Mouse (Mus musculus) midbrain, embryonic 16.5 days (tissue): ENCODE results near the gene Rassf9. TPM values are rescaled to one million over a fixed set of nuclear protein-coding genes. Genes with fewer than 3 reads are reported as not detected.

Source experiments
- ATAC-seq: fragments of 200-750 bp; cut with Nextera tagmentation; 2 replicates; pipeline ENCODE4 v1.8.0; 2017; ENCODE audit warnings: moderate TSS enrichment
- H3K27ac ChIP-seq: fragments of 300-500 bp; sonication (generic); 2 replicates; pipeline ENCODE4 v1.5.1; 2014; ENCODE audit warnings: mild to moderate bottlenecking, low read length, mixed read lengths
- H3K27me3 ChIP-seq: fragments of 300-500 bp; sonication (generic); 2 replicates; pipeline ENCODE4 v1.6.1; 2014; ENCODE audit warnings: low read depth, low read length, mixed read lengths; ENCODE audit not compliant: control insufficient read depth, insufficient read depth
- H3K36me3 ChIP-seq: fragments of 300-500 bp; sonication (generic); 2 replicates; pipeline ENCODE4 v1.6.1; 2014; ENCODE audit warnings: mild to moderate bottlenecking, low read length, moderate library complexity, mixed read lengths; ENCODE audit not compliant: control insufficient read depth, insufficient read depth
- H3K4me1 ChIP-seq: fragments of 300-500 bp; sonication (generic); 2 replicates; pipeline ENCODE4 v1.6.1; 2014; ENCODE audit warnings: mild to moderate bottlenecking, low read length, mixed read lengths; ENCODE audit not compliant: control insufficient read depth, insufficient read depth
- H3K4me2 ChIP-seq: fragments of 300-500 bp; sonication (generic); 2 replicates; pipeline ENCODE4 v1.6.1; 2014; ENCODE audit warnings: mild to moderate bottlenecking, low read length, mixed read lengths
- H3K4me3 ChIP-seq: fragments of 300-500 bp; sonication (generic); 2 replicates; pipeline ENCODE4 v1.5.1; 2014; ENCODE audit warnings: low read depth, mild to moderate bottlenecking, low read length, moderate library complexity, mixed read lengths
- H3K9ac ChIP-seq: fragments of 300-500 bp; sonication (generic); 2 replicates; pipeline ENCODE4 v1.6.1; 2014; ENCODE audit warnings: low read depth, low read length, mixed read lengths
- H3K9me3 ChIP-seq: fragments of 300-500 bp; sonication (generic); replicated peaks from 2 replicates; pipeline ENCODE4 v1.6.1; 2014; ENCODE audit warnings: mild to moderate bottlenecking, low read length, mixed read lengths; ENCODE audit not compliant: control insufficient read depth, poor library complexity, severe bottlenecking
- WGBS: fragments of 180-500 bp; shearing (Covaris S2); extraction: QIAGEN DNeasy Blood & Tissue Kit; methylation state at CpG from one replicate; pipeline ENCODE4 v1.1.7; 2014; 5-methylcytosine and 5-hydroxymethylcytosine counted together
- polyA plus RNA-seq: library from polyadenylated mRNA; unstranded; fragments of >200 nt; fragmentation: Nextera tagmentation; extraction: Ambion mirVana; gene quantifications from 2 replicates; pipeline ENCODE4 v1.2.1, GENCODE M21; 2015

Rassf9 gene
- 2.3 and 2.7 TPM in 2 replicates for polyA plus RNA-seq

DNA sequence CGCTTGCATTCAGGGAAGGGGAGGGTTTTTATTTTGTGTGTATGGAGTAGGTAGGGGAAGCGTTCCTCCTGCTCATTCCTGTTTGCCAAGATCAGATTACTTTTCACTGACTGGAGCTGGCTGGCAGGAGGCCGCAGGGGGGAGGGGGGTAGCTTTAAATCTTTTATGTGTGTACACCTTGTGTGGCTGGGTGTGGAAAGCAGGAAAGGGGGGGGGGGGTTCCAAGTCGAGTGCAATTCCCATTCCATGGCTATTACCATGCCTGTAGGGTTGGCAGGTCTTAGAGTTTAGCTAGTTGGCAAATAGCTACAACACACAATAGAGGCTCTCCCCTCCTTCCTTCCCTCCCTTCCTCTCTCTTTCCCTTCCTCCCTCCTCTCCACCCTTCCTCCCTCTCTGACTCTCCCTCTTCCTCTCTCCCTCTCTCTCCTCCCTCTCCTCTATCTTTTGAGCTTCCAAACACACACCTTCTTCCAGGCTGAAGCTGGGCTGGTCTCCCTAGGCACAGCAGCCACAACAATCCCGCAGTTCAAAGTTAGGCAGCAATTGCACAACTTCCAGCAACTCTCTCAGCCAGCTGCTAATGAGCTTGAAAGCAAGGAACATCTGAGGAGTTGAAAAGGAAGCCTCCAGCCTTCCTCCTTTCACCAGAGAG, at the start of gene Rassf9:
Gene Rassf9, plus strand, starts transcription at position 416 of the 655 bp plus-strand sequence.
- no peak within 1 kb of the TSS for H3K4me2 ChIP-seq
- WGBS, result 13% methylated on average over 5 of the region's 5 CpGs
- no peak within 1 kb of the TSS for H3K4me3 ChIP-seq

DNA sequence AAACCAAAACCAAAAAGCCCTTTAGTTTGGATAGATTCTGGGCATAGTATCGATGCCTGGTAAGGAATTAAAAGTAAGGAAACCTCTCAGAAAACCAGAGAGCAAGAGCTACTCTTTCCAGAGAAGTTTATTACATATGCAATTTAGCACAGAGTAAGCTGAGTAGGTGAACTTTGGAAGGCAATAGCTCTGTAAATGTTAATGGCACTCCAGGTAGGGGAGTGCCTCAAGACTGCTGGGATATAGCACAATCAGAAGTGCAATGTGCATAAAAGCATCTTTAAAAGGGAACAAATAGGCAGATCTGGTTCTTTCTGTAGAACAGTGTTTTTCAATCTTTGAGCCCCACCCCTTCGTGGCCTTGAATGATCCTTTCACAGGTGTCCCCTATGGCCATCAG, 42.6 kb upstream of the Rassf9 start:
- ATAC-seq, result no peak
- Histone ChIP-seq H3K9ac (no peak overlapping the region), H3K27ac (no peak overlapping the region), H3K9me3 (no peaks in the 10 kb centered on the region), H3K36me3 (no peaks in the 10 kb centered on the region), H3K4me3 (no peak overlapping the region), H3K4me1 (no peaks in the 10 kb centered on the region), H3K4me2 (no peak overlapping the region), H3K27me3 (no peaks in the 10 kb centered on the region)
- 91% methylated on average over 2 of the region's 2 CpGs for WGBS

More for the DNA sequence above, at the start of gene Rassf9:
- H3K9ac ChIP-seq, result no peak within 1 kb of the TSS
- H3K4me1 ChIP-seq, result no peaks in the 10 kb centered on the region
- no peaks in the 10 kb centered on the region for H3K36me3 ChIP-seq
- no peaks in the 10 kb centered on the region for H3K9me3 ChIP-seq
- H3K27me3 ChIP-seq, result no peaks in the 10 kb centered on the region
- ATAC-seq, result peak; percentile 45
- H3K27ac ChIP-seq, result no peak within 1 kb of the TSS

DNA sequence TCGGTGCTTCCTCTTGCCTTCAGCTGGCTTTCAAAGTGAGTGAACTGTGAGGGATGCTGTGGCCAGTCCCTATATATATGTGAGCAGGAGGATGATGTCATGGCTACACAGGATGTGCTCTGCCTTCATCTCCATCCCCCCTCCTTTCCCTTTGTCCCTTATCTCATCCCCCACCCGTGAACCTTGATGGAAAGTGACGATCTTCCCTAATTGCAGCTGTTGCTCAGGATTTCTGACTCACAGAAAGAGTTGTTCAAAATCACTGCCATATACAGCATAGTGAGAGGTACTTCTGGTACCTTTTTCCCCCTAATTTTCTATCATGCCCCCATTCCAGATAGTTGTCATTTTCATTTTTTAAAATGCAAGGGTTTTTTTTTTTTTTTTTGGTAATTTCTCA, 21.6 kb upstream of the Rassf9 start, which contains the start of gene Nts:
Gene Nts, minus strand, starts transcription at position 101 of the 400 bp plus-strand sequence.
- Histone ChIP-seq H3K4me1 (no peaks in the 10 kb centered on the region), H3K9me3 (no peaks in the 10 kb centered on the region), H3K4me2 (no peak within 1 kb of the TSS), H3K36me3 (no peaks in the 10 kb centered on the region), H3K27ac (no peak within 1 kb of the TSS), H3K9ac (no peak within 1 kb of the TSS), H3K4me3 (no peak within 1 kb of the TSS), H3K27me3 (no peaks in the 10 kb centered on the region)
- 35% methylated on average over 3 of the region's 3 CpGs for WGBS
- no peak for ATAC-seq

- H3K9me3 ChIP-seq, result no peaks in the 10 kb centered on the region
- no peaks in the 10 kb centered on the region for H3K4me1 ChIP-seq
- H3K27ac ChIP-seq, result no peak overlapping the region
- no peak for ATAC-seq
- no peak overlapping the region for H3K9ac ChIP-seq
- WGBS, result 10% methylated on average over 3 of the region's 3 CpGs
- no peak overlapping the region for H3K4me2 ChIP-seq
- H3K27me3 ChIP-seq, result no peaks in the 10 kb centered on the region
- no peaks in the 10 kb centered on the region for H3K36me3 ChIP-seq
- H3K4me3 ChIP-seq, result no peak overlapping the region
Measured at GRCm38 (mm10) chr10:102491792-102492191, 20.2 kb upstream of the Rassf9 start.

DNA sequence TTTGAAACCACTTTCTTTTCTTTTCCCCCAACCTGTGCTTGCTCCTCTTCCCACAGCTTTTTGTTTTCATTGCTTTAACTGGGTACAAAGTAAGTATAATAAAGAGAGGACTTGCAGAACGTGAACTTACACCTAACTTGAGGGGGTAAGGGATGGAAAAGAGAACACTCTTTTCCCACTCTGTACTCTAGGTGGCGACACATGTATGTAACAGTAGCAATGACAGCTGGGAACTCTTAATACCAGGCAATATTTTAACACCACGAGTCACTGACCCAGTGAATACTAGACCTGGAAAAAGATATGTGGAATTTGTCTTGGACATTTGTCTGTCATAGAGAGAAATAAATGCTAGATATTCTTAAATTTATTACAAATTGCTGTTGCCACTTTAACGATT, 13.3 kb upstream of the Rassf9 start:
- Histone ChIP-seq H3K9ac (no peak overlapping the region), H3K27ac (no peak overlapping the region), H3K9me3 (no peaks in the 10 kb centered on the region), H3K27me3 (no peaks in the 10 kb centered on the region), H3K4me3 (no peak overlapping the region), H3K4me1 (no peaks in the 10 kb centered on the region), H3K36me3 (no peaks in the 10 kb centered on the region), H3K4me2 (no peak overlapping the region)
- no peak for ATAC-seq
- WGBS, result 29% methylated on average over 4 of the region's 4 CpGs

- no peak for ATAC-seq
- Histone ChIP-seq H3K27ac (no peak overlapping the region), H3K4me2 (no peak overlapping the region), H3K9ac (no peak overlapping the region), H3K9me3 (no peaks in the 10 kb centered on the region), H3K36me3 (no peaks in the 10 kb centered on the region), H3K4me3 (no peak overlapping the region), H3K4me1 (no peaks in the 10 kb centered on the region), H3K27me3 (no peaks in the 10 kb centered on the region)
- 65% methylated on average over 4 of the region's 4 CpGs for WGBS
Measured at GRCm38 (mm10) chr10:102507386-102507785, 4.6 kb upstream of the Rassf9 start.

DNA sequence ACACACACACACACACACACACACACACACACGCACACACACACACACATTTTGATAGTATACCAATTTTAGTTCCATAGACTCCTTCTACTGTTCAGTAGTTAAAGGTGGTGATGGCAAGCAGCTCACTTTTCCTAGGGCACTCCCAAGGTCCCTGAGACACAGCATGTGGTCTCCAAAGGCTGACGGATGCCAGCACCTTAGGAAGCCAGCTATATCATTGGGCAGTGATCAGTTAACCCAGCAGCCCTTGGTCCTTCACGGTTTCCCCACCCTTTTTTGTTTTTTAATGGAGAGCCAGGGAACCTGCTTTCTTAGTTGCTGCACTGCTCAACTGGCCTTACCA, 588 bp upstream of the Rassf9 start:
- H3K4me2 ChIP-seq, result no peak overlapping the region
- ATAC-seq, result no peak
- H3K27ac ChIP-seq, result no peak overlapping the region
- H3K4me3 ChIP-seq, result no peak overlapping the region
- H3K36me3 ChIP-seq, result no peaks in the 10 kb centered on the region
- 36% methylated on average over 3 of the region's 3 CpGs for WGBS
- H3K4me1 ChIP-seq, result no peaks in the 10 kb centered on the region
- H3K27me3 ChIP-seq, result no peaks in the 10 kb centered on the region
- no peak overlapping the region for H3K9ac ChIP-seq
- H3K9me3 ChIP-seq, result no peaks in the 10 kb centered on the region

GRCm38 (mm10) chr10:102514159-102514558, 2.1 kb downstream of the Rassf9 start:
- H3K9me3 ChIP-seq, result no peaks in the 10 kb centered on the region
- no peaks in the 10 kb centered on the region for H3K27me3 ChIP-seq
- no peak overlapping the region for H3K4me2 ChIP-seq
- no peak overlapping the region for H3K4me3 ChIP-seq
- H3K27ac ChIP-seq, result no peak overlapping the region
- no peak overlapping the region for H3K9ac ChIP-seq
- no peaks in the 10 kb centered on the region for H3K4me1 ChIP-seq
- 56% methylated on average over 1 of the region's 1 CpGs for WGBS
- no peaks in the 10 kb centered on the region for H3K36me3 ChIP-seq
- no peak for ATAC-seq

- Histone ChIP-seq H3K27me3 (no peaks in the 10 kb centered on the region), H3K9me3 (no peaks in the 10 kb centered on the region), H3K9ac (no peak overlapping the region), H3K4me1 (no peaks in the 10 kb centered on the region), H3K4me3 (no peak overlapping the region), H3K27ac (no peak overlapping the region), H3K4me2 (no peak overlapping the region), H3K36me3 (no peaks in the 10 kb centered on the region)
- no peak for ATAC-seq
- 77% methylated on average over 3 of the region's 3 CpGs for WGBS
Measured at GRCm38 (mm10) chr10:102527901-102528300, 15.9 kb downstream of the Rassf9 start.
